Mouse (Mus musculus) heart, postnatal 14 days (tissue): Measurements from ENCODE around the gene 4930579F01Rik. TPM values are rescaled to one million over a fixed set of nuclear protein-coding genes. Genes with fewer than 3 reads are reported as not detected.

Experiments
- DNase-seq, 2 experiments: peaks; one replicate each; pipeline ENCODE4 v3.0.0; 2021 to 2022
- intact Hi-C: fragments of 180-260 bp; cut with DNase I; formaldehyde crosslinking; loops from one replicate; pipeline ENCODE4 v1.15.1; 2025
- total RNA-seq, 2 experiments: library from RNA; stranded (reverse); gene quantifications; 2 replicates each; pipeline ENCODE4 v1.2.3; 2021

Gene 4930579F01Rik
- total RNA-seq, 2 experiments from 2014 or later = not detected

DNA sequence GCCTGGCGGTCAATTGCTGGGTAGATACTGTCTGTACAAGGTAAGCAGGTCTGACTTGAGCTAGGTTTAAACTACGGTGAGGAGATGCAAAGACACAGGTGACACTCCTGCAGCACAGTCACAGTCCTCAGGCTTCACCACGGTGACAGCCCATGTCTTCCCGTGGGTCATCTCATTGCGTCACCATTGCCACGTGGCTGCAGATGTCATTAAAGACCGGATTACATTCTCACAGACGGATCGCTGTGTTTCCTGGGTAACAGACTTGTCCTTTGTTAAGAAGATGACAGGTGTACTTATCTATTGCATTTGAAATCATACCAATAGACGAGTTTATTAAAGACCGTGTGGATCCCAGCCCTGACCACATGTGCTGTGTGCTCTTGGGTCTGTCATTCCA, 27.5 kb upstream of the 4930579F01Rik start:
- intact Hi-C loops = no loop called here
- DNase-seq = no peak

DNA sequence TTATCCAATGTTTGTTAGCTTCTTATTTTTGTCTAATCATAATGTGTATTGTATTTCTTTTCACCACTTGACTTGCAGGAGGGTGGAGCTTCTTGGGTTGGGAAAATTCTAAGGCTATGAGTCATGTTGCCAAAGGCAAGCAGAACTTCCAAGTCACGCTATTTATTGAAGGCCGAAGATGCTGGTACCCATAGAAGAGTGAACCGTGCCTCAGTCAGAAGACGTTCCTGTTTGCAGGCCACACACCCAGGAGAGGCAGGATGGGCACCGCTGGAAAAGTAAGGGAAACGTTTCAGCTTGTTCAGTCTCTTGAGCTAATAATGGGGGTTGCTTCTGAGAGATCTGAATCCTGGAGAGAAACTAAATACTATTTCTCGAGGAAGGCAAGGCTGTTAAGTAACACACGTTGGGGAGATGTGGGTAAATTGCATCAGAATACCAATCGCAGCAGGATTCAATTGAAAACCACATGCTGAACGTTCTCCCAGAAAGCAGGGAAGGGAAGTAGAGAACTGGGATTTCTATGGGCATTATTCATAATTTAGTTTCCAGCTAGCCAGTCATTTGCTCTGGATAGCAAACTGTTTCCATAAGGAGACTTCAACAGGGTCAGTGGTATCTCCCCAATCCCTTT, 24.1 kb upstream of the 4930579F01Rik start, which contains the start of gene Adh7:
Gene Adh7, plus strand, starts transcription at position 130 of the 634 bp plus-strand sequence.
- intact Hi-C loops = no loop called here

DNA sequence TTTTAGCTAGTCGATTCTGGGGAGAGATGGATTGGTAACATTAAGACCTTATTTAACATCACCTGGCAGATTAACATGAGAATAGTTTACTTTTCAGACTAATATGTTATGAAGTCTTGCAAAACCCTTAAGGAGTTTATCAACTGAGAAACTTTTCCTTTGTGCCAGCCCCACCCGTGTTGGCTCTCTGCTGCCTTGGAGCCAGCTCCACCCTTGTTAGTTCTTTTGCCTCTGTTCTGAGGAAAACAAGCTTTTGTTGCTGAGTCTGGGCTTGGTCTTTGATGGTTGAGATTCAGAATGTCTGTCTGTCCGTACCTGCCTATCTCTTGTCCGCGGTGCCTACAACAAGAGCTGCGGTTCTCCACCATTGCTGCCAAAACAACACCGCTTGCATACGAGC, 22.5 kb upstream of the 4930579F01Rik start:
- intact Hi-C loops = no loop called here
- DNase-seq = no peak

More for the DNA sequence above, 24.1 kb upstream of the 4930579F01Rik start, which contains the start of gene Adh7:
- DNase-seq = no peak

DNA sequence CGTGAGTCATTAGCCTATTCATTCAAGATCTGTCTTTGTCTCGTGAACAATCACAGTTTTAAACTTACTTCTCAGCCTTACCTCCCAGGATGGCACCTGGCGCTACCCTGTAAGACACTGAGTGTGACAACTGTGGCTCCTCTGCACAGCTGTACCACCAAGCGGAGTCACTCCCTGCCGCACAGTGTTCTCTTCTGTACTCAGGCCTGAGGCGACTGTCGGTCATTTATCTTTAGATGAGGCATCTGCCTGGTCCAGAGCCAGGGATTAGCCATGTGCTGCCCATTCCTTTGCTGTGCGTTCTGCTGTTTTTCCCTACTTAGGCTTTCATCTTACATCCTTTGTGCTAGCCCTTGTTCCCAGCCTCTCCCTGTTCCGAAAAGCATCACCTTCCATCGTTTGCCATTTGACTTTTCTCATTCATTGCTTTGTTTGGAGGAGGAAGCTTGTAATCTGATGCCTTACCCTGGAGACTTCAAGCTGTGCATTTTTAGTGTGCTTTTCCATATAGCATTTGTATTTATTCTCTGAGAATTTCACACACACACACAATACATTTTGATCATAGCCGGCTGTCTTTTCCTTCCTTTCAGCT, 21.9 kb upstream of the 4930579F01Rik start:
- intact Hi-C loops = no loop called here
- DNase-seq = no peak

DNA sequence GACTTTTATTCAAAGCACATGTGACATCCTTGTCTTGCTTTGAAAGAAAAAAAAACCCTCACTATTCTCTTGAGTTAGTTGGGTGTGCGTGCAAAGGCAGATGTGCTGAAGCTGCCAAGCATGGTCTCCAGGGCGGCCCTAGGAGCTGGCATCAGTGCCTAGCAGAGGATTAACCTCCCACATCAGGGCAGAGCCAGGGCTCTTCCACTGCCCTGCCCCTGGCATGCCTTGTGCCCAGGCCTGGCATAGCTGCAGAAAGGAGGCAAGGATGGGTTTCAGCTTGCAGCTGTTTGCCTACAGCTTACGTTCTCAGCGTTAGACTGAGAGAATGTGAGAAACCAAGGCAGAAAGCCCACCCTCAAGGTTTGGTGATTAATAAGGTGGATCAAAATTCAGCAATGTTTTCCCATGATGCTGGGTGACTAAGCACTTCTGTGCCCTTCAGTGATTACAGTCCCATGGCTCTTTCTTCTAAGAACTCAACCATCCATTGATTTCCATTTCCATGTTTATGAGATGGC, 18.9 kb upstream of the 4930579F01Rik start:
- no peak for DNase-seq

DNA sequence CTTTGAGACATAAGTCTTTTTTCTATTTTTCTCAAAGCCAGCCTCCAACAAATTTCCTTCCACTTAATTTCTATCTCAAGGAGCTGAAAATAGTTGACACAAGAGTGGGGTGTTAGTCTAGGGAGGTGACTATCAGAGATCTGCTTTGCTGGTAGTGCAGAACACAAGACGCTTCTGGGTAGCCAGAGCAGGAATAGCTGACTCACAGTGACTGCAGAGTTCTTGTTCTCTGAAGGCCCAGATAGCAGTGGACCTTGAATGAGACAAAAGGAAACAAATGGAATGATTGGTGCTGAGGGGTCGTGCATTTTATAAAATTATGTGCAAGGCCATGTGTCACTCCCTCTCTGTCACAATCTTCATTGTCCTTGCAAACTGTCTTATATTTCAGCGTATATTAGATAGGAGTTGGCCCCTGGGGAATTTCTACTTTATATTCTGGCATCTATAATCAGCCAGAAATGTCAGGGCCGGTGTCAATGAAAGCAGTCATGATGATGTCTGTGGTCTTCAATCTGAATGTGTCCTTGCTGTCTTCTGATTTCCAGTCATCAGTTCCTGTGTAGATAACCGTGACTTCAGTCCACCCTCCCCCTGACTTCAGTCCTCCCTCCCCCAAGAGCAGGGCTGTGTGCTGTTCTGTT, 16.9 kb upstream of the 4930579F01Rik start:
- DNase-seq = no peak
- intact Hi-C loops = no loop called here

More for the DNA sequence above, 18.9 kb upstream of the 4930579F01Rik start:
- intact Hi-C loops = no loop called here

DNA sequence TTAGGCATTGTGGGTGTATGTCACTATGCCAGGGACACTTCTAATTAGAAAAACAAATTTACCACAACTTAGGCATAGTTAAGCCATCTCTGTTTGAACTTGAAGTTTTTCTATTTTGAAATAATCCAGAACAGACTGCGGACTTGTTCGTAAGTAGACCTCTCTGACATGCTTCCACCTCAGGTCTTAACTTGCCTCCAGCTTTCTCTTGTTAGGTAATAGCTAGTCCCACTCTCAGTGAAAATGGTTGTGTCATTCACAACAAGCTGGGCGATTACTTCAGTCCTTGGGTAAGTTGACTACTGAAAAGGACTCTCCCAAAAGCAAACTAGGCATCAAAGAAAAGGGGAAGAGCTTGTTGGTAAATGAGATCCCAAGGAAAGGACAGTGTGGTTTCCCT, 15.2 kb upstream of the 4930579F01Rik start:
- intact Hi-C loops = no loop called here
- DNase-seq = no peak

DNA sequence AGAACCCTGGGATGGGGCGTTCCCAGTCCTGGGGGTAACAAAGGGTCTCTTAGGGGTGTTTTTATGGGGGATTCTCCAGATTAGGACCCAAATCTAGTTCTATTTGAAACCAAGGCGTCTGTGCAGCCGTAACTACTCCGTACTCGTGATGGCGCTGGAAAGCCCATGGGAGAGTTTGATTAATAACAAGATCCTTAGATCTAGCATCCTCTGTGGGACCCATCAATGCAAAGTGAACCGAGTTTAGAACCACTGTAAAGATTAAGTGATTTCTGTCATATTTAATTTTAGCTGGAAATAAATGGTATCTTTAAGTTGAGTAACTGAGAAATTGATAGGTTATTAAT, 5.1 kb upstream of the 4930579F01Rik start:
- DNase-seq = no peak
- intact Hi-C loops = loop anchor here (1.0 to 5.0 kb wide), 4 partner anchors 24 to 424 kb away; no protein-coding TSS in a partner anchor

DNA sequence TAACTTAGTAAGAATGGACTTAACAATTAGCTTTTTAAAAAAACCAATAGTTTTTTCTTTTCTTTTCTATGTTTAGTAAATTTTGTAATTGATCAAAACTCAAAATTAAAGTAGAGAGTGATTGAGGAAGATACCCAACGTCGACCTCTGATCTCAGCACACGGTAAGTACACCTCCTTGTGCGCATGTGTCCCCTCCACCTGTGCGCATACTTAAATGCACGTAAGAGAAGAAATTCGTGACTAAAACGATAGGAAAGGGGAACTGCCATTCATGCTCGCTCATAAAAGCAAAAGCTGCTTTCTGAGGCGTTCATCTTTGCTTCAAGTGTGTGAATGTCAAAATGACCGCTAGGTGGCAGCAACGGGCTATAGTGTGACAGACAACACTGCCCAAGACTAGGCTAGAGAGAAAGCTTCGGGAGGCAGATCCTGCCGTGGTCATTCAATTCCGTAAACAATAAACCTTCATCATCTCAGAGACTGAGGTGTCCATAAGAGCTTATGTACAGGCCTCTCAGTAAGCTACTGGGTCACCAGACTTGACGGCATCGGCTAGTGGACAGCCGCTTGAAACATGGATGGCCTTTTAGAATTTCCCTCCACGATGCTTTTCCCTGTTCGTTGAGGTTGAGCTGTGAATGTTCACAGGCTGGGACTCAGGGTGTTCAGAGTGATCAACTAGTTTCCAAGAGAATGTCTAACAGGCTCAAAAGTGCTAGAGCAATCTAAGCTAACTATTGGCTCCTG, 4.5 kb upstream of the 4930579F01Rik start:
- intact Hi-C loops = loop anchor here (1.0 to 5.0 kb wide), 4 partner anchors 25 to 424 kb away; no protein-coding TSS in a partner anchor
- DNase-seq = peak; percentile 85 to 93

DNA sequence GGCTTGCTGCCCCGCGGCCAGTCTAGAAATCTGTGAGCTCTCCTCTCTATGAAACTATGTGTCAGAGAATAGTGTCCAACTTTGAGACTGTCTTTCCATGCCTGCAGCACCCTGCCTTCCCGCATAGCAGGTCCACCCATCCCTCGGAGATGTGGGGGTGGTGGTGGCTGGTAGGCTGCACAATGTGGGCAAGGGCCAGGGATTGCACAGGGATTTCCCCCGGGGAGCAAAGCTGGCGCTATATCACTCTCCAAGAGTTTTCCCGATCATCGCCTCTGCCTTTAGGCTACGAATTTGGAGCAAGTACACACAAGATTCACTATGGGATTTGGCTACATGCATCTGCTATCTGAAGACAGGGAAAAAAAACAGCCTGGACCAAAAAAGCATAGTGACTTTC, 3.9 kb upstream of the 4930579F01Rik start:
- intact Hi-C loops = loop anchor here (5.0 kb wide), 1 partner anchor 425 kb away; no protein-coding TSS in a partner anchor
- DNase-seq = no peak

DNA sequence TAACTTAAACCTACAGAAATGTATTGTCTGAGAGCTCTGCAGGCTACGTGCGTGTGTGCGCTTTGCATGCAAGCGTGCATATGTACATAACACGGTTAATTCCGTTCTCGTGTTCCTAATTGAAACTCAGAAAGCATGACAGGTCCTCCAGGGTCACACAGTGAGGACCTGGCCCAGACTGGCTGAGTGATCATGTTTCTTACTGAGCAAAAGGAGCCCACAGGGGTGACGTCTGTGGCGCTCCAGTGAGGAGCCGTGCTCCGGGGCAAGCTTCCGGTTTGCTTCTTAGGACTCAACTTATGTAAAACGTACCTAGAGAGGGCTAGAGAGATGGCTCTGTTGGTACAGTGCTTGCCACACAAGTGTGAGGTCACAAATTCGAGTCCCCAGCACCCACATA, 3.5 kb upstream of the 4930579F01Rik start:
- DNase-seq = no peak
- intact Hi-C loops = loop anchor here (5.0 kb wide), 1 partner anchor 425 kb away; no protein-coding TSS in a partner anchor

DNA sequence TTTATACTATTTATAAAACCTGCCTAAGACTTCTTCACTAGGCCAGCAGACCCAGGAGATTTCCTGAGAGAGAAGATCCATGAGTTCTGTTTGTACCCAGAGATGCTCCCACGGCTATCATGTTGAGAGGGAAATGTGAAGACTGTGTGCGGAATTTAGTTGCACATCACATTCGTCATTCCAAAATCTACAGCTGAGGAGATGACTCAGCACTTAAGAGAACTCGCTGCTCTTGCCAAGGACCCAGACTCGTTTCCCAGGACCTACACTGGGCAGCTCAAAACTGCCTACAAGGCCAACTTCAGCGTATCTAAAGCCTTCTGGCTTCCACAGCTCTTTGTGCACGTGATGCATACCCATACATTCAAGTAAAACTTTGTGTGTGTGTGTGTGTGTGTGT, 1.4 kb downstream of the 4930579F01Rik start:
- intact Hi-C loops = no loop called here
- DNase-seq = no peak

DNA sequence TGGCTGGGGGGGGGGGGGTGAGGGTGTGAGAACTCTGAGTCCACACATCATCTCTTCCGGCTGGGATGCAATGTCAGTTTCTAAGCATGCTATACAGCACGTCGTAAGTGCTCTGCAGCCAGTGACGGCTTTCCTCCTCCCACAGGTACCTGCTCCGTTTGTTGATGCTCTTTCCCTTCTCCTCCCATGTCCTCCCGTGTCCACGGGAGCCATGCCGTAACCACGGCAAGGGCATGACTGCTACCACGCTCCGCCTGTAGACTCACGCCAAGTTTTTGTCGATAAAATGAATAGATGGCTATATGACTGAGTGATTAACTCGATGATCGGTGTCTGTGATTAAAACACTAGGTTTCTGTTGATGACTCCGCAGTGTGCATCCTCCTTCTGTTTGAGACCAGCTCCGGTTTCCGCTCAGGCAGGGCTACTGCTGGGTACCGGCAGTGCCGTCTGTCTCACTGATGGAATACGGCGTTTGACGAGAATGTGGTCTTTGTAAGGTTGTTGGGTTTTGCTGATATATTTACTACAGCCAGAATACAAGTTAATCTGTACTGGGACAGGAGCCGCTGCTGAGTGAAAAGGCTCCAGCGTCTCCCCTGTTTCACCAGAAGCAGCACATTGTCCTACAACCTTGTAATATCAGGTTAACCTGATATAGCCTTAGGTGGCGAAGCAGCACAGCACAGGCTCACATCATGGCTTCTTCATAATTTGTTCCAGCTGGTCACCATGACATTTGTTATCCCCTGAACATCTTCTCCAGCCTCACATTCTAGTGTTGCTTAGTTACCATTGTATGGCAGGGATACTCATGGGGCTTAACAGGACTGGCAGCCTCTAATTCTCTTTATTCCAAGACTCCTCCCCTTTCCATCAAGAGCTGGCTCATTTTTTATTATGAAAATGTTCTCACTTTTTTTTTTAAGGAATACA, 7.4 kb downstream of the 4930579F01Rik start:
- no peak for DNase-seq
- intact Hi-C loops = no loop called here

DNA sequence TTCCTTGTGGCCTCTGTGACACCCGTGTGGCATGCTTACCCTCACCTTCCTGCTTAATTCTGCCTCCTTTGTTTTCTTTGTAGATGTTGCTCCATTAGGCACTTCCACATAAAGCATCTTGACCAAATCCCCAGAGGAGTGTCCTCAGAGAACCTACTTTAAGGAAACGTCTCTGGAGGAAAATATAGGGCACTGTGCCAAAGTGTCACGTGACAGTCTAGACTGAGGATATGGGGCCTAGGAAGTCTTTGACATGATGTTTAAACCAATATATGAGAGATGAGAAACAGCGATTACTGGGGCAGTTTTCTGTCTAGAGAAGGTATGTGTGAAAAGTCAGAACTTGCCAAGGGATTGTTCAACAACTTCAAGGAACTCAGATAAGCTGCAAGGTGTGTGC, 8.3 kb downstream of the 4930579F01Rik start:
- DNase-seq = peak in 1 of 2 experiments; percentile 43
- intact Hi-C loops = no loop called here

DNA sequence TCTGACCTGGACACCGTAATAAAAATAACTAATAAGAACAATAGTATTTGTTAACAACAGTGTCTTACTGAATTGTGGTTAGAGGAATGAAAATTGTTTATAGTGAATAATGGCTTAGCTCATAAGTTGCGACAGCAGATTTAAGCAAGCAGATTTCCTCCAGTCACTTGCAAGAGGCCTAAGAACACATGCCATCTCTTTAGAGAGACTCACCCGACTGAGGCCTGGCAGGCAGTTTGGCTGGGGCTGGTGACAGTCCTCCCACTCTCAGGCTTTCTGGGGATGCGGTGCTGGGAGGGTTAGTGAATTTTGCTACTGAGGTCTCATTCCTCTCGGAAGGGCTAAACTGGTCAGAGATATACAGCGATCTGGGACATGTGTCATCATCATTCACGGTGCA, 10.3 kb downstream of the 4930579F01Rik start:
- intact Hi-C loops = no loop called here
- DNase-seq = no peak

DNA sequence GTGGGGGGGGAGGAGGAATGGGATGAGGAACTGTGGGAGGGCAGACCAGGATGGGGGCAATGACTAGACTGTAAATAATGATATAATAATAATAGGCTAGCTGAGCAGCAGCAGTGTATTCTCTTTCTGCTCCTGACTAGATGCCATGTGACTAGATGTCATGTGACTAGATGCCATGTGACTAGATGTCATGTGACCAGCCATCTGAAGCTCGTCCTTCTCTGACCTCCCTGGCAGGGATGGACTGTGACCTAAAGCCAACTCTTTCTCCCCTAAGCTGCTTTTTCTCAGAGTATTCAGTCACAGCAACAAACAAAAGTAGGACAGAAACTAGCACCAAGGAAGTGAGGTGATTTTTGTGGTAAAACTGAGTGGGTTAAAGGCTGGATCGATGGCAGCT, 11.6 kb downstream of the 4930579F01Rik start:
- intact Hi-C loops = no loop called here
- no peak for DNase-seq

DNA sequence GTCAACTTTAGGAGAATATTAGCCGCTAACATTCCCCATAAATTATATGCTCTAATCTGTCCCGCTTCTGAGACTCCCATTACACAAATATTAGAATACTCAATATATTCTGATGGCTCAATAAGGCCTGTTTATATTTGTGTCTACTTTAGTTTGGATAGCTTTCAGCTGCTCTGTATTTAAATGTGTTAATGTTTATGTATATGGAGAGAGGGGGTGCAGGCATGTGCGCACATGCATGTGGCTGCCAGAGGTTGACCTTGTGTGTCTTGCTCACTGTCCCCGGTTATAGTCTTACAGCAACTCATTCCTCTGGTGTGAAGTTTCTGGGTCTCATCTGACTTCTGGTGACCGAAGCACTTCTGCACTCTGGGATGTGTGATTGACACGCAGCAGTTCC, 18.1 kb downstream of the 4930579F01Rik start:
- DNase-seq = no peak
- intact Hi-C loops = no loop called here

DNA sequence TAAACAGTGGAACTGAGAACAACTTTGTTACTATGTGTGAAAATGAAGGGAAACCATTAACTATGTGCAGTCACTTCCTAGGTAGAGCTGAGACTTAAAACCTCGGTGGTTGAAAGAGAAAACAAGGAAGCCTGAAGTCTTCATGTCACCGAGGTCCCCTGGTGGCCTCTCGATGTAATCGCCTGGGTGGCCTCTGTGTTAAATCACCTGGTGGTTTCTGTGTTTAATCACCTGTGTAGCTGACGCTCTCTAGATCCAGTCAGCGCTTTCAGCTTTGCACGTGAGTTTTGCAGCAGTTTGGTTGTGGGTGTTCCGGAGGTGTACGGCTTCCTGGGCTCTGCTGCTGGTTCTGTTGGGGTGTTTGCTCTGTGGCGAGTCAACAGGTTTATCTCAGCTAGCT, 20.3 kb downstream of the 4930579F01Rik start:
- DNase-seq = no peak
- intact Hi-C loops = no loop called here

DNA sequence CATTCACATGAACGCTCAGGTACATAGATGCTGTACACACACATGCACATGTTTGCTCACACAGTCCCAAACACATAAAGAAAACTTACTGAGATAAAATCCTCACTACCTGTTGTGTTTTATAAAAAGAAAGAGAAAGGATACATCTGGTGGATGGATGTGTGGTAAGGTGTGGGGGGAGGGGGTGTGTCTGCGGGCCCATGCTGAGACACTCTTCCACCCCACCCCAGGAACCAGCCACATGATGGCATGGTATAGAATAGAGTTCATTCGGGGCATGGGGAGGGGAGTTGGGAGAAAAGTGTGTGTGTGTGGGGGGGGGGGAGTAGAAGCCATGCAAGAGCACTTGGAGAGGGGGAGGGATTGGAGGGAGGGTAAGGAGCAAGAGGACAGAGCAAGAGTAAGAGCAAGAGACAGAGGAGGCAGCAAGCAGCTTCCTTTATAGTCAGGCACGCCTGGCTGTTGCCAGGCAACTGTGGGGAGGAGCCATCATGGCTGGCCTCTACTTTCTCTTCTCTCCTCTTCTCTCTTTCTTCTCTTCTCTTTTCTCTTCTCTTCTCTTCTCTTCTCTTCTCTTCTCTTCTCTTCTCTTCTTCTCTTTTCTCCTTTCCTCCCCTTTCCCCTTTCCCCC, 31.0 kb downstream of the 4930579F01Rik start:
- DNase-seq = no peak
- intact Hi-C loops = no loop called here
